Mouse (Mus musculus) lung, embryonic 14.5 days (tissue): Measurements from ENCODE around the gene Zfp36l2. TPM values are rescaled to one million over a fixed set of nuclear protein-coding genes. Genes with fewer than 3 reads are reported as not detected.

Source experiments
- ATAC-seq: fragments of 200-750 bp; cut with Nextera tagmentation; 2 replicates; pipeline ENCODE4 v1.8.0; 2017; ENCODE audit warnings: mild to moderate bottlenecking, moderate TSS enrichment, moderate library complexity; ENCODE audit not compliant: insufficient read depth
- DNase-seq: peaks from one replicate; pipeline ENCODE4 v3.0.0-alpha.2; 2015
- H3K27ac ChIP-seq: fragments of 300-500 bp; sonication (generic); 2 replicates; pipeline ENCODE4 v1.5.1; 2014; ENCODE audit warnings: low read depth, mild to moderate bottlenecking, moderate library complexity
- H3K27me3 ChIP-seq: fragments of 300-500 bp; sonication (generic); 2 replicates; pipeline ENCODE4 v1.6.1; 2014; ENCODE audit warnings: low read length, control low read depth; ENCODE audit not compliant: insufficient read depth
- H3K36me3 ChIP-seq: fragments of 300-500 bp; sonication (generic); 2 replicates; pipeline ENCODE4 v1.6.1; 2014; ENCODE audit warnings: control low read depth; ENCODE audit not compliant: insufficient read depth
- H3K4me1 ChIP-seq: fragments of 300-500 bp; sonication (generic); 2 replicates; pipeline ENCODE4 v1.6.1; 2014; ENCODE audit warnings: antibody characterized with exemption, control low read depth; ENCODE audit not compliant: insufficient read depth
- H3K4me2 ChIP-seq: fragments of 300-500 bp; sonication (generic); 2 replicates; pipeline ENCODE4 v1.6.1; 2014; ENCODE audit warnings: mild to moderate bottlenecking
- H3K4me3 ChIP-seq: fragments of 300-500 bp; sonication (generic); 2 replicates; pipeline ENCODE4 v1.5.1; 2014; ENCODE audit warnings: low read depth, low read length
- H3K9ac ChIP-seq: fragments of 300-500 bp; sonication (generic); 2 replicates; pipeline ENCODE4 v1.6.1; 2014
- H3K9me3 ChIP-seq: fragments of 300-500 bp; sonication (generic); 2 replicates; pipeline ENCODE4 v1.6.1; 2016; ENCODE audit warnings: low read depth, low read length, control low read depth
- CTCF ChIP-seq: IDR thresholded peaks from 2 replicates; pipeline ENCODE4 v1.5.1; 2016; ENCODE audit warnings: antibody characterized with exemption, low read depth
- WGBS: fragments of 180-500 bp; shearing (Covaris S2); extraction: QIAGEN DNeasy Blood & Tissue Kit; methylation state at CpG from one replicate; pipeline ENCODE4 v1.1.7; 2014; 5-methylcytosine and 5-hydroxymethylcytosine counted together
- polyA plus RNA-seq: library from polyadenylated mRNA; unstranded; fragments of >200 nt; fragmentation: Nextera tagmentation; extraction: Ambion mirVana; gene quantifications from 2 replicates; pipeline ENCODE4 v1.2.1, GENCODE M21; 2014

Zfp36l2 gene
- polyA plus RNA-seq, 1 experiment from 2014 or later: 21.9 TPM

DNA sequence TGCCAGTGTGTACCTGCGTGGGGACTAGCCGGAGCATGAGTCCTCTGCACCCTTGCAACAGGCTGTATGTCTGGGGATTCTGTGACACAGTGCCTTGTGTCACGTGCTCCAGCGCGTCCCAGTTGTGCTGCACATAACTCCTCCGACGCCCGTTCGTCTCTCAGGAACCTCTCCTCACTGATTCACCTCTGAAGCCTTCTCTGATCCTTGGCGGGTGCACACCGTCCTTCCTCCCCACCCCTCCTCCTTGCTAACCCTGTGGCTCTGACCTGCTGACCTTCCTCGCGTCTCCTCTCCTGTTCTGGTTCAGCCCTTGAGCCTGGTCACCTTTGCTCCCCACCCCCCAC lies 31.5 kb downstream of the Zfp36l2 start:
- Histone ChIP-seq H3K4me1 (peaks cover 15% of the 10 kb centered on the region), H3K9me3 (no peaks in the 10 kb centered on the region), H3K4me2 (no peak overlapping the region), H3K36me3 (no peaks in the 10 kb centered on the region), H3K4me3 (no peak overlapping the region), H3K27ac (peak overlapping the region; percentile 94), H3K27me3 (no peaks in the 10 kb centered on the region), H3K9ac (no peak overlapping the region)
- no peak for TF ChIP-seq CTCF
- ATAC-seq (no peak), DNase-seq (no peak)
- WGBS: 51% methylated on average over 13 of the region's 13 CpGs

DNA sequence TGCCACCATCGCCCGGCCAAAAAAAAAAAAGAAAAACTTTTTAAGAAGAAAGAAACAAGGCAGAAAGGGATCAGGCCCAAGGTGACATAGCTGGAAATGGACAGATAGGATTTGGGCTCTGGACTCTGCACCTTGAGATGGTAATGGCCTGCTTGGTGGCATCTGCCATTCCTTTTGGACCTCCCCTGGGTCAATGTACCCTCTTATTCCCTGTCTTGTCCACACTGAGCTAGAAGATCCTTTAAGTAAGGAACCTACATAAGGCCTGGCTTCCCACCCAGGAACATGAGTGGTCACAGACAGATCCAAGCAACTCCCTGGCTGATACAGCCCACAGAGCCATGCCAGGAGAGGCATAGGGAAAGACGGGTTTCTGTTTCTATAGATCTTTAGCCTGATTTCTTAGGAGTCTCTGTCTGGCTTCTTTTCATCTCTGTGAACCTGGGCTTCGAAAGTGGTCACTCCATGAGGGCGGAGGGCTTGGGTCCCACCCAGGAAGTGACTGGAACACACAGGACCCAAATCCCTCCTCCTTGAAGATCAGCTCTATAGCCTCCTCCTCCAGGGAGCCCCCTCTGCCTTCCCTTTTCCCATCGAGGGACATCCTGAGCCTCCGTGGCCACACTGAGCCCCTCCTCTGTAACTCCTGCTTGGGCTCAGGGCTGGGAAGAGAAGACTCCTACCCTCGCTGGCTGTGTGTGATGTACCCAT lies 32.1 kb downstream of the Zfp36l2 start:
- Histone ChIP-seq H3K4me2 (no peak overlapping the region), H3K27ac (peak overlapping the region; percentile 94), H3K36me3 (no peaks in the 10 kb centered on the region), H3K9me3 (no peaks in the 10 kb centered on the region), H3K9ac (no peak overlapping the region), H3K27me3 (no peaks in the 10 kb centered on the region), H3K4me3 (no peak overlapping the region), H3K4me1 (peaks cover 12% of the 10 kb centered on the region)
- ATAC-seq (no peak), DNase-seq (no peak)
- 64% methylated on average over 8 of the region's 8 CpGs for WGBS
- no peak for TF ChIP-seq CTCF

GRCm38 (mm10) chr17:84155029-84155338 lies 32.8 kb downstream of the Zfp36l2 start:
- Histone ChIP-seq H3K4me3 (no peak overlapping the region), H3K36me3 (no peaks in the 10 kb centered on the region), H3K9me3 (no peaks in the 10 kb centered on the region), H3K4me1 (peaks cover 12% of the 10 kb centered on the region), H3K4me2 (no peak overlapping the region), H3K27ac (no peak overlapping the region), H3K9ac (no peak overlapping the region), H3K27me3 (no peaks in the 10 kb centered on the region)
- 77% methylated on average over 6 of the region's 6 CpGs for WGBS
- TF ChIP-seq CTCF: no peak
- no peak for ATAC-seq
- no peak for DNase-seq

DNA sequence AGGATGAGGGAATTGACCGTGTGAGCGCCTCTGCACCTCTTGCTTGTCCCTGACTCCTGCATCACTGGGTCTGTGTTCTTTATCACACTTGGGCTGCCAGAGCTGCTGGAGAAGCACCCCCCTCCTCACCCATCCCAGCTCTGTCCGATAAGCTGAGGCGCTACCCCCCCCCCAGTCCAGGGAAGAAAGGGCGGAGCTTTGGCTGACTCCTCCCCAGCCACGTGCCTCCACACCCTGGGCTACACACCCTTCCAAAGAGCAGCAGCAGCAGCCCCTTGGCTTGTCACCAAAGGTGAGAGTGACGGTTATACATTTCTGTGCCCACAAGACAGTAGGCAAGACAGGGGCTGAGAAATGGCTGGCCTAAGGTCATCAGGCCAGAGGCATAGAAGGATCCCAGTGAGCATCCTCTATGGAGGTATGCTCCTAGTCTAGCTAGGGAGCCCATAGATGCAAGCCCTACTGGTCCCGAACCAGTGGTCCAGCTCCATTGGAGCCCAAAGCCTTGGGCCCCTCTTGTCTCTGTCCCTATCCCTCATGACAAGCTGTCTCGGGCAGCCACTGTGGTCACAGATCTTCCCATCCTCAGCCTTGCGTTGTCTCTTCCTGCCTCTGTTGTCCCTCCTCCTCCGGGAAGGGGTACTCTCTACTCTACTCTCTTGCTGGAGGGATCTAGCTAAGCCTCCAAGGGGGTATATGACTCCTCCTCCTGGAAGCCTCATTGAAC lies 33.3 kb downstream of the Zfp36l2 start:
- no peaks in the 10 kb centered on the region for H3K27me3 ChIP-seq
- no peaks in the 10 kb centered on the region for H3K9me3 ChIP-seq
- no peaks in the 10 kb centered on the region for H3K36me3 ChIP-seq
- H3K4me3 ChIP-seq: no peak overlapping the region
- peaks cover 13% of the 10 kb centered on the region for H3K4me1 ChIP-seq
- ATAC-seq (no peak), DNase-seq (no peak)
- WGBS: 65% methylated on average over 11 of the region's 11 CpGs
- no peak overlapping the region for H3K9ac ChIP-seq
- no peak overlapping the region for H3K27ac ChIP-seq
- no peak overlapping the region for H3K4me2 ChIP-seq
- TF ChIP-seq CTCF: no peak

DNA sequence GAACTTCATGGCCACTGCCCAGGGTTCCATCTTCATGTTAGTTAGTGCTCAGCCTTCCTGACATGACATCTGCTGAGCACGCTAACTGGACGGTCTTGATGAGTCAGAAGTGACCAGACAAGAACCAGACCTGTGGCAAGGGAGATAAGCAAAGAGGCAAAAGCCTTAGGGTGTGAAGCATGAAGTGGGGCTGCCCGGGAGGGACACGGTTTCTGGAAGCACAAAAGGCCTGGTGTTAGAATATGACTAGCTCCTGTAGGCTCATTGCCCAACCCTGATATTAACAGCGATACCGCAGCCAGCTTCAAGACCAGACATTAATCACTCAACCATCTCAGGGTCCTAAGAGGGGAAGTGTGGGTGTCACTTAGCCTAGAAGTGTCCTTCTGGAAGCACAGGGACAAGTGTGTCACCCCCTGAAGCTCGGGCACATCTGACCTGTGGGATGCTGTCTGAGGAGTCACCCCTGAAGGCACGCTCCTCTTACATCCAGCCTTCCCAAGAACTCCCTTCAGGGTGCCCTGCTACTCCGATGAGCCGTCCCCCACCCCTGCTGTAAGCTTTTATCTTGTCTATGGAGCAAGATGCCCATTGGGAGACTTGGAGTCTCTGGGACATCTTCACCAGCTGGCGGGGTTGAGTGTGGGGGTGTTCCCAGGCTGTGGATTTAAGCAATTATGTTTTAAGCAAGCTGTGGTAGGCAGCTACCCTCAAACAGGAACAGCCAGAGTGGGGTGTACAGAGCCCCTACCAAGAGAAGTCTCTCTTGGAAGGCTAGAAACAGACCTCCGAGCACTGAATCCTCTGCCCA lies 34.6 kb downstream of the Zfp36l2 start:
- 67% methylated on average over 12 of the region's 12 CpGs for WGBS
- TF ChIP-seq CTCF: no peak
- no peak overlapping the region for H3K9ac ChIP-seq

GRCm38 (mm10) chr17:84152206-84152975 lies 35.4 kb downstream of the Zfp36l2 start:
- Histone ChIP-seq H3K4me1 (peaks cover 21% of the 10 kb centered on the region), H3K4me3 (no peak overlapping the region), H3K9me3 (no peaks in the 10 kb centered on the region), H3K27me3 (no peaks in the 10 kb centered on the region), H3K9ac (no peak overlapping the region), H3K27ac (peak overlapping the region; percentile 40; the same call in 1 of the 2 replicates), H3K4me2 (no peak overlapping the region), H3K36me3 (no peaks in the 10 kb centered on the region)
- WGBS: 39% methylated on average over 6 of the region's 6 CpGs
- ATAC-seq (no peak), DNase-seq (no peak)
- no peak for TF ChIP-seq CTCF

More for the DNA sequence above, 34.6 kb downstream of the Zfp36l2 start:
- DNase-seq (no peak), ATAC-seq (no peak)
- Histone ChIP-seq H3K27ac (peak overlapping the region; percentile 33; the same call in 1 of the 2 replicates), H3K27me3 (no peaks in the 10 kb centered on the region), H3K36me3 (no peaks in the 10 kb centered on the region), H3K4me1 (peaks cover 21% of the 10 kb centered on the region), H3K4me2 (no peak overlapping the region), H3K4me3 (no peak overlapping the region), H3K9me3 (no peaks in the 10 kb centered on the region)
